Mouse (Mus musculus): ENCODE measurements around the gene Serpina3j.

- no peak for TF ChIP-seq E2F4 (IDR thresholded peaks at IDR 0.05; ENCODE audit: insufficient replicate concordance, low read depth, low read length)
- no peak for TF ChIP-seq CTCF (conservative IDR thresholded peaks at IDR 0.05 in 1 of 2, IDR thresholded peaks at IDR 0.05 in 1 of 2; ENCODE audit: low read depth in 2 of 2, low read length in 2 of 2)
- TF ChIP-seq POLR2A (IDR thresholded peaks at IDR 0.05; ENCODE audit: low read depth, low read length), result no peak
- TF ChIP-seq MAX (IDR thresholded peaks at IDR 0.05; ENCODE audit: low read length), result no peak
- TF ChIP-seq ZC3H11A (IDR thresholded peaks at IDR 0.05; ENCODE audit: low read depth, low read length), result no peak
- no peak for TF ChIP-seq UBTF (IDR thresholded peaks at IDR 0.05; ENCODE audit: low read depth, low read length)
- TF ChIP-seq TCF12 (IDR thresholded peaks at IDR 0.05; ENCODE audit: low read depth, low read length), result peak; percentile 25; the same call in 1 of the 2 replicates
- TF ChIP-seq HCFC1 (IDR thresholded peaks at IDR 0.05; ENCODE audit: low read depth, low read length), result no peak
- TF ChIP-seq MAFK (IDR thresholded peaks at IDR 0.05; ENCODE audit: insufficient replicate concordance, low read length), result 0 out of 2 replicates have a peak, but pooled peaks have one; percentile 47
- TF ChIP-seq RAD21 (IDR thresholded peaks at IDR 0.05; ENCODE audit: low read depth, low read length), result no peak; the same call in 1 of the 2 replicates
Observed at GRCm38 (mm10) chr12:104305991-104306390, 8.4 kb upstream of the Serpina3j start.
